Mouse (Mus musculus): ENCODE data around the gene Adsl. TPM values are rescaled to one million over a fixed set of nuclear protein-coding genes. Genes with fewer than 3 reads are reported as not detected.

Gene Adsl
- polyA plus RNA-seq, 1 experiment from 2014 or later, result 78.5 TPM

DNA sequence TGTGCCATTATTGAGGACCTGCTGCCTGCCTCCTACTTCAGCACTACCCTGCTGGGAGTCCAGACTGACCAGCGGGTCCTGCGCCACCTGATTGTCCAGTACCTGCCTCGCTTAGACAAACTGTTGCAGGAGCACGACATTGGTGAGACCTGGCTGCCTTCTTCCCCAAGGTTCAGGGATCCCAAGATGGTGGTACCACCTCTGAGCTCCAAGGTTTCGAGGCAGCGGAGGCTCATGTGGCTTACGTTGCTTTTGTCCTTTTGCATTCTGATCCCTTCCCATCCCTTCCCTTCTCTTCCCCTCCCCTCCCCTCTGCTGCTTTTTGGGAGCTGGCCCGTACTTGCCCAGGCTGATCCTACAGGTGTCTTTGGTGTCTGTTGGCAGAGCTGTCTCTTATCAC, 59.6 kb downstream of the Adsl start:
- no peaks in the 10 kb centered on the region for H3K4me1 ChIP-seq (replicated peaks; ENCODE audit: insufficient read depth, low read length)
- no peak for ATAC-seq (replicated peaks; ENCODE audit: low FRiP score, low read depth)
- H3K4me2 ChIP-seq (ENCODE audit: low read length), result no peak overlapping the region
- DNase-seq (ENCODE audit: low spot score), result no peak
- WGBS, result 90% methylated on average over 8 of the region's 8 CpGs
- H3K4me3 ChIP-seq (replicated peaks; ENCODE audit: low read depth, low read length), result no peak overlapping the region
- no peaks in the 10 kb centered on the region for H3K9me3 ChIP-seq (replicated peaks; ENCODE audit: low read length)
- TF ChIP-seq CTCF (IDR thresholded peaks at IDR 0.05; ENCODE audit: low read depth), result no peak
- H3K36me3 ChIP-seq (ENCODE audit: insufficient read depth, low read length), result peaks cover 19% of the 10 kb centered on the region; the same call in 1 of the 2 replicates
- H3K27ac ChIP-seq, result no peak overlapping the region
- H3K9ac ChIP-seq (ENCODE audit: low read depth, low read length), result no peak overlapping the region
- H3K27me3 ChIP-seq (ENCODE audit: insufficient read depth, low read length), result no peaks in the 10 kb centered on the region

DNA sequence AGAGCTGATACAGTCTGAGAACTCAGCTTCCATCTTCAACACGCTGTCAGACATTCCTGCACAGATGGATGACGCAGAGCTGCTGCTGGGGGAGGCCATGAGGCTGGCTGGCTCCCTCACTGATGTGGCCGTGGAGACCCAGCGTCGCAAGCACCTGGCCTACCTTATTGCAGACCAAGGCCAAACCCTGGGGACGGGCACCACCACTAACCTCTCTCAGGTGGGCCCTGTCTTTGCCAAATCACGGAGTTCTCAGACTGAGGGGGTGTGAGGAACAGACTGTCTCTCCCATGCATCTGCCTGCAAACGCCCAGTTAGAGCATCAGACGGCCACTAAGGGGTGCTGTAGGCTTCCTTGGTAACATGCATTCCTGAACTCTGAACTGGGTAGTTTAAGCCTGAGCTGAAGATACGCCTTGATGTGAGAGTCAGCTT, 60.4 kb downstream of the Adsl start:
- Histone ChIP-seq H3K9ac (ENCODE audit: low read depth, low read length) (no peak overlapping the region), H3K4me2 (ENCODE audit: low read length) (no peak overlapping the region), H3K27ac (no peak overlapping the region), H3K9me3 (replicated peaks; ENCODE audit: low read length) (no peaks in the 10 kb centered on the region), H3K4me1 (replicated peaks; ENCODE audit: insufficient read depth, low read length) (no peaks in the 10 kb centered on the region), H3K36me3 (ENCODE audit: insufficient read depth, low read length) (peaks cover 20% of the 10 kb centered on the region), H3K27me3 (ENCODE audit: insufficient read depth, low read length) (no peaks in the 10 kb centered on the region), H3K4me3 (replicated peaks; ENCODE audit: low read depth, low read length) (no peak overlapping the region)
- peak; percentile 70 for TF ChIP-seq CTCF (IDR thresholded peaks at IDR 0.05; ENCODE audit: low read depth)
- DNase-seq (ENCODE audit: low spot score), result peak; percentile 73
- 61% methylated on average over 10 of the region's 10 CpGs for WGBS
- no peak for ATAC-seq (replicated peaks; ENCODE audit: low FRiP score, low read depth)

DNA sequence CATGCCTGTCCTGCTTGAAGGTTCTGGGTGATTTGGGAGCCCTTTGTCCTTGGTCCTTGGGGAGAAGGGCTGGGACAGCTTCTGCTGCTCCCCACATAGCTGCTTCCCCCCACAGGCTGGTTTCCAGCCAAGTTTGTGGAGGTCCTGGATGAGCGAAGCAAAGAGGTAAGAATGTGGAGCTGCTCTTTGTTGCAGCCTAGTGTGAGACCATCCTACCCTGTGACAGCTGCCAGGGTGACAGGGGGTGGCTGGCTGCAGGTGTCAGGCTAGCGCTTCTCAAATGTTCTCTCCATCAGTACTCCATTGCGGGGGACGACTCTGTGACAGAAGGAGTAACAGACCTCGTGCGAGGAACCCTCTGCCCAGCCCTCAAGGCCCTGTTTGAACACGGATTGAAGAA, 61.8 kb downstream of the Adsl start:
- 67% methylated on average over 7 of the region's 7 CpGs for WGBS
- DNase-seq (ENCODE audit: low spot score), result no peak

DNA sequence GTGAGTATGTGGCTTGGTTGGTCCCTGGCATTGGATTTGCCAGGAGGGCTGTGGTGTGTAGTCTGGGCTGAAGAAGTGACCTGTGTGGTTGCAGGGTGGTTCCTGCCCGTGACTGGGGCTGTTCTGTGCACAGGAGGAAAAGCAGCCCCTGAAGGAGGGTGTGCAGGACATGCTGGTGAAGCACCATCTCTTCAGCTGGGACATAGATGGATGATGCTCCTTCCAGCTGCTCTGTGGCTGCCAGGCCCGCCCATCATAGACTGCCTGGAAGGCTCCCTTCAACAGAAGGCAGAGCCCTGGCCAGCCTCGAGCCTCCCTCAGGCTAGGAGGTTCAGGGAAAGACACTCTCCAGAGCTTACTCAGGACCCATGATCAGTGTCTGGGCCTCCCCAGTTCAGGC, 63.2 kb downstream of the Adsl start:
- WGBS, result 63% methylated on average over 3 of the region's 3 CpGs
- H3K9me3 ChIP-seq (replicated peaks; ENCODE audit: low read length), result no peaks in the 10 kb centered on the region
- no peak overlapping the region for H3K4me2 ChIP-seq (ENCODE audit: low read length)
- no peaks in the 10 kb centered on the region for H3K4me1 ChIP-seq (replicated peaks; ENCODE audit: insufficient read depth, low read length)
- H3K27ac ChIP-seq, result no peak overlapping the region
- DNase-seq (ENCODE audit: low spot score) (no peak), ATAC-seq (replicated peaks; ENCODE audit: low FRiP score, low read depth) (no peak)
- H3K36me3 ChIP-seq (ENCODE audit: insufficient read depth, low read length), result peaks cover 39% of the 10 kb centered on the region
- no peaks in the 10 kb centered on the region for H3K27me3 ChIP-seq (ENCODE audit: insufficient read depth, low read length)
- no peak overlapping the region for H3K9ac ChIP-seq (ENCODE audit: low read depth, low read length)
- no peak overlapping the region for H3K4me3 ChIP-seq (replicated peaks; ENCODE audit: low read depth, low read length)
- TF ChIP-seq CTCF (IDR thresholded peaks at IDR 0.05; ENCODE audit: low read depth), result no peak

More for the DNA sequence above, 61.8 kb downstream of the Adsl start:
- H3K27me3 ChIP-seq (ENCODE audit: insufficient read depth, low read length), result no peaks in the 10 kb centered on the region
- no peak overlapping the region for H3K27ac ChIP-seq
- H3K4me1 ChIP-seq (replicated peaks; ENCODE audit: insufficient read depth, low read length), result no peaks in the 10 kb centered on the region
- H3K9me3 ChIP-seq (replicated peaks; ENCODE audit: low read length), result no peaks in the 10 kb centered on the region
- no peak overlapping the region for H3K4me3 ChIP-seq (replicated peaks; ENCODE audit: low read depth, low read length)
- TF ChIP-seq CTCF (IDR thresholded peaks at IDR 0.05; ENCODE audit: low read depth), result no peak
- no peak for ATAC-seq (replicated peaks; ENCODE audit: low FRiP score, low read depth)
- peaks cover 27% of the 10 kb centered on the region for H3K36me3 ChIP-seq (ENCODE audit: insufficient read depth, low read length)
- no peak overlapping the region for H3K4me2 ChIP-seq (ENCODE audit: low read length)
- H3K9ac ChIP-seq (ENCODE audit: low read depth, low read length), result no peak overlapping the region

DNA sequence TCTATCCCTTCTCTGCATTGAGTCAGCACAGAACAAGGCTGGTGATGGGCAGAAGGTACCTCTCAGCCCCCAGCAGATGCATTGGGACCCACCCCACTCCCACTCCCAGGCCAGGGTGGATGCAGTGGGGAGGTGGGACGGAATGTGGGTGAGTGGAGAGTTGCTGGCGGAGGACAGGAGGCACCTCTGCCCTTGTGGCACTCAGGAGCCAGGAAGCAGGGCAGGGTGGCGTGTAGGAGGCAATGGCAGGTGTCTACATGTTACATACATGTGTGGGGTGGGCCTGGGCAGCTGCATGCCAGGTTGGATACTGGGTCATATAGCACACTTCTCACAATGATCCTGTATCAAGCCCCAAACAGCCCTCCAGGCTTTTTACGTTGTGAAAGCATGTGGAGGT, 64.1 kb downstream of the Adsl start:
- H3K36me3 ChIP-seq (ENCODE audit: insufficient read depth, low read length), result peaks cover 46% of the 10 kb centered on the region
- no peak overlapping the region for H3K4me3 ChIP-seq (replicated peaks; ENCODE audit: low read depth, low read length)
- H3K9me3 ChIP-seq (replicated peaks; ENCODE audit: low read length), result no peaks in the 10 kb centered on the region
- 93% methylated on average over 4 of the region's 4 CpGs for WGBS
- DNase-seq (ENCODE audit: low spot score) (no peak), ATAC-seq (replicated peaks; ENCODE audit: low FRiP score, low read depth) (no peak)
- H3K4me2 ChIP-seq (ENCODE audit: low read length), result no peak overlapping the region
- no peak for TF ChIP-seq CTCF (IDR thresholded peaks at IDR 0.05; ENCODE audit: low read depth)
- H3K9ac ChIP-seq (ENCODE audit: low read depth, low read length), result no peak overlapping the region
- H3K4me1 ChIP-seq (replicated peaks; ENCODE audit: insufficient read depth, low read length), result no peaks in the 10 kb centered on the region
- H3K27ac ChIP-seq, result no peak overlapping the region
- no peaks in the 10 kb centered on the region for H3K27me3 ChIP-seq (ENCODE audit: insufficient read depth, low read length)

DNA sequence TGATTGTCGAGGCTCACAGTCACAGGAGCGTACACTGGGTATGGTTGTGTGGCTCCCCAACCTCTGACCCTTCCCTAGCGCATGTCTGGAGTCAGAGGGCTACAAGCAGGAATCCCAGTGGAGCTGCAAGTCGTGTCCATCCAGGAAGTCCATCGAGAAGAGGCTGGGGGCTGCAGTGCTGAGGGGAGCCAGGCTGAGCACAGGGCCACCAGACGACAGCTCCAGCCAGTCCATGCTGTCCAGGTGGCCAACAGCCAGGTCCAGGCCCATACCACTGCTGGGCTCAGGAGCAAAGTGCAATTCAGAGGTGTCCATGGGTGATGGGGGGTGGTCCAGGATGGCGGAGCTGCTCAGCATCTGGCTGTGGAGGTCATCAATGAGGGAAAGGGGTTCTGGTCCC, 64.9 kb downstream of the Adsl start:
- peaks cover 54% of the 10 kb centered on the region for H3K36me3 ChIP-seq (ENCODE audit: insufficient read depth, low read length)
- H3K9ac ChIP-seq (ENCODE audit: low read depth, low read length), result no peak overlapping the region

DNA sequence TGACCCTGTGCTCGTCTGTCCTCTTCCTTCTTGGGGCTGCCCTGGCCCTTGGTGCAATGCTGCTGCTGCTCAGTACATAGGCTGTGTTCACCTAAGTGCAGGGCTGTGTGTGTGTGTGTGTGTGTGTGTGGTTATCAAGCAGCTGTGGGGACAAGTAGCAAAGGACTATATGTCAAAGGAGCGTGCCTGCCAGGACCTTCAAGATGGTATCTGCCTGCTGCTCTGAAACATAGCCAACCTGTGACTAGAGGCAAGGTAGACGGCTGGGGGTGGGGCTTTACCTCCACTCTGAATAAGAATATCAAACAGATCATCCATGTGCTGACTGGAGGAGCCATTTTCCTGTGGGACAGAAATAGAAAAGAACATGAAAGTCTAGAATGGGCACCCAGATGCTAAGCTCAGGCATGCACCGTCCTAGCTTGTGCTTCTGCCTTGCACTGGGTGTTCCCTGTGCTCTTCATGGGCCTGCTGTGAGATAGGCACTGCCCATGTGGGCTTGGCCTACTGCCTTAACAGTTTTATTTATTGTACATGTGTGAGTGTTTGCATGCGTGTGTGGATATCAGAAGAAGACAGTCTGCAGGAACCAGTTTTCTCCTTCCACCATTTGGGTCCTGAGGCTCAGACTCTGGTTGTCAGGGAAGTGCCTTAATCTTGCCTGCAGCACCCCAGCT, 66.9 kb downstream of the Adsl start:
- H3K4me3 ChIP-seq (replicated peaks; ENCODE audit: low read depth, low read length), result no peak overlapping the region
- DNase-seq (ENCODE audit: low spot score) (no peak), ATAC-seq (replicated peaks; ENCODE audit: low FRiP score, low read depth) (no peak)
- H3K36me3 ChIP-seq (ENCODE audit: insufficient read depth, low read length), result peaks cover 70% of the 10 kb centered on the region
- no peaks in the 10 kb centered on the region for H3K4me1 ChIP-seq (replicated peaks; ENCODE audit: insufficient read depth, low read length)
- no peak overlapping the region for H3K27ac ChIP-seq
- no peak overlapping the region for H3K4me2 ChIP-seq (ENCODE audit: low read length)
- H3K27me3 ChIP-seq (ENCODE audit: insufficient read depth, low read length), result no peaks in the 10 kb centered on the region
- H3K9me3 ChIP-seq (replicated peaks; ENCODE audit: low read length), result no peaks in the 10 kb centered on the region
- no peak for TF ChIP-seq CTCF (IDR thresholded peaks at IDR 0.05; ENCODE audit: low read depth)
- 73% methylated on average over 5 of the region's 5 CpGs for WGBS
- no peak overlapping the region for H3K9ac ChIP-seq (ENCODE audit: low read depth, low read length)

More for the DNA sequence above, 64.9 kb downstream of the Adsl start:
- no peak for DNase-seq (ENCODE audit: low spot score)
- no peak for ATAC-seq (replicated peaks; ENCODE audit: low FRiP score, low read depth)
- Histone ChIP-seq H3K9me3 (replicated peaks; ENCODE audit: low read length) (no peaks in the 10 kb centered on the region), H3K4me2 (ENCODE audit: low read length) (no peak overlapping the region), H3K4me3 (replicated peaks; ENCODE audit: low read depth, low read length) (no peak overlapping the region), H3K4me1 (replicated peaks; ENCODE audit: insufficient read depth, low read length) (no peaks in the 10 kb centered on the region), H3K27ac (no peak overlapping the region), H3K27me3 (ENCODE audit: insufficient read depth, low read length) (no peaks in the 10 kb centered on the region)
- WGBS, result 74% methylated on average over 7 of the region's 7 CpGs
- TF ChIP-seq CTCF (IDR thresholded peaks at IDR 0.05; ENCODE audit: low read depth), result no peak

Data from kidney, postnatal 0 days (tissue).